Mouse (Mus musculus) lung, embryonic 15.5 days (tissue): ENCODE results near the gene Tarbp2. TPM values are rescaled to one million over a fixed set of nuclear protein-coding genes. Genes with fewer than 3 reads are reported as not detected.

Experiments used
- ATAC-seq: fragments of 200-750 bp; cut with Nextera tagmentation; 2 replicates; pipeline ENCODE4 v1.8.0; 2017; ENCODE audit warnings: moderate number of reproducible peaks, borderline replicate concordance; ENCODE audit not compliant: low FRiP score, low TSS enrichment; ENCODE audit errors: extremely low read depth
- H3K27ac ChIP-seq: fragments of 300-500 bp; sonication (generic); 2 replicates; pipeline ENCODE4 v1.5.1; 2015; ENCODE audit warnings: moderate library complexity, mild to moderate bottlenecking, inconsistent platforms
- H3K27me3 ChIP-seq: fragments of 300-500 bp; sonication (generic); 2 replicates; pipeline ENCODE4 v1.6.1; 2015; ENCODE audit warnings: inconsistent platforms
- H3K36me3 ChIP-seq: fragments of 300-500 bp; sonication (generic); 2 replicates; pipeline ENCODE4 v1.6.1; 2015; ENCODE audit warnings: inconsistent platforms
- H3K4me1 ChIP-seq: fragments of 300-500 bp; sonication (generic); 2 replicates; pipeline ENCODE4 v1.6.1; 2015; ENCODE audit warnings: inconsistent platforms
- H3K4me2 ChIP-seq: fragments of 300-500 bp; sonication (generic); 2 replicates; pipeline ENCODE4 v1.6.1; 2015; ENCODE audit warnings: inconsistent platforms, mild to moderate bottlenecking, moderate library complexity
- H3K4me3 ChIP-seq: fragments of 300-500 bp; sonication (generic); 2 replicates; pipeline ENCODE4 v1.5.1; 2015; ENCODE audit warnings: mild to moderate bottlenecking, inconsistent platforms
- H3K9ac ChIP-seq: fragments of 300-500 bp; sonication (generic); 2 replicates; pipeline ENCODE4 v1.6.1; 2015; ENCODE audit warnings: inconsistent platforms
- H3K9me3 ChIP-seq: fragments of 300-500 bp; sonication (generic); 2 replicates; pipeline ENCODE4 v1.6.1; 2016; ENCODE audit warnings: inconsistent platforms
- WGBS: fragments of 180-500 bp; shearing (Covaris S2); methylation state at CpG from one replicate; pipeline ENCODE4 v1.1.7; 2015; 5-methylcytosine and 5-hydroxymethylcytosine counted together
- polyA plus RNA-seq: library from polyadenylated mRNA; unstranded; fragments of >200 nt; fragmentation: Nextera tagmentation; extraction: Ambion mirVana; gene quantifications from 2 replicates; pipeline ENCODE4 v1.2.1, GENCODE M21; 2015

Tarbp2 gene
- polyA plus RNA-seq, 1 experiment from 2014 or later, result 80.7 TPM

GRCm38 (mm10) chr15:102498322-102498721 is 19.7 kb upstream of the Tarbp2 start:
- WGBS, result 80% methylated on average over 3 of the region's 3 CpGs

GRCm38 (mm10) chr15:102499370-102499769 is 18.6 kb upstream of the Tarbp2 start:
- Histone ChIP-seq H3K9ac (no peak overlapping the region), H3K27me3 (no peaks in the 10 kb centered on the region), H3K9me3 (no peaks in the 10 kb centered on the region), H3K4me3 (no peak overlapping the region), H3K27ac (no peak overlapping the region), H3K4me1 (no peaks in the 10 kb centered on the region), H3K36me3 (peaks cover 96% of the 10 kb centered on the region), H3K4me2 (no peak overlapping the region)
- ATAC-seq, result no peak
- whole genome bisulfite sequencing, result 59% methylated on average over 3 of the region's 3 CpGs

More at GRCm38 (mm10) chr15:102498322-102498721, 19.7 kb upstream of the Tarbp2 start:
- Histone ChIP-seq H3K36me3 (peaks cover 96% of the 10 kb centered on the region), H3K9ac (no peak overlapping the region), H3K4me3 (no peak overlapping the region), H3K27me3 (no peaks in the 10 kb centered on the region), H3K27ac (no peak overlapping the region), H3K9me3 (no peaks in the 10 kb centered on the region), H3K4me2 (no peak overlapping the region), H3K4me1 (no peaks in the 10 kb centered on the region)
- ATAC-seq, result no peak

- 79% methylated on average over 6 of the region's 6 CpGs for WGBS
- Histone ChIP-seq H3K4me1 (0 out of 2 replicates have a peak, but pooled peaks cover under 1% of the 10 kb centered on the region), H3K27ac (no peak overlapping the region), H3K4me2 (no peak overlapping the region), H3K9me3 (no peaks in the 10 kb centered on the region), H3K27me3 (no peaks in the 10 kb centered on the region), H3K4me3 (no peak overlapping the region), H3K9ac (no peak overlapping the region), H3K36me3 (peaks cover 95% of the 10 kb centered on the region)
- no peak for ATAC-seq
Measured at GRCm38 (mm10) chr15:102499851-102500250, 18.1 kb upstream of the Tarbp2 start.

- Histone ChIP-seq H3K36me3 (peaks cover 91% of the 10 kb centered on the region), H3K4me2 (no peak overlapping the region), H3K4me1 (peaks cover 6% of the 10 kb centered on the region; the same call in 1 of the 2 replicates), H3K4me3 (no peak overlapping the region), H3K27me3 (no peaks in the 10 kb centered on the region), H3K9ac (no peak overlapping the region), H3K9me3 (no peaks in the 10 kb centered on the region), H3K27ac (no peak overlapping the region)
- ATAC-seq, result no peak
- WGBS, result 78% methylated on average over 5 of the region's 5 CpGs
Measured at GRCm38 (mm10) chr15:102500479-102500878, 17.5 kb upstream of the Tarbp2 start.

- Histone ChIP-seq H3K4me1 (peaks cover 10% of the 10 kb centered on the region; the same call in 1 of the 2 replicates), H3K36me3 (peaks cover 84% of the 10 kb centered on the region), H3K4me3 (no peak overlapping the region), H3K27me3 (no peaks in the 10 kb centered on the region), H3K4me2 (no peak overlapping the region), H3K27ac (no peak overlapping the region), H3K9ac (no peak overlapping the region), H3K9me3 (no peaks in the 10 kb centered on the region)
- 78% methylated on average over 19 of the region's 19 CpGs for WGBS
- ATAC-seq, result 0 out of 2 replicates have a peak, but pooled peaks have one; percentile 17
Measured at GRCm38 (mm10) chr15:102501084-102501814, 16.7 kb upstream of the Tarbp2 start.

- H3K9ac ChIP-seq, result no peak overlapping the region
- peaks cover 75% of the 10 kb centered on the region for H3K36me3 ChIP-seq
- H3K4me2 ChIP-seq, result no peak overlapping the region
- no peaks in the 10 kb centered on the region for H3K27me3 ChIP-seq
- no peak for ATAC-seq
- H3K9me3 ChIP-seq, result no peaks in the 10 kb centered on the region
- no peak overlapping the region for H3K27ac ChIP-seq
- peaks cover 10% of the 10 kb centered on the region; the same call in 1 of the 2 replicates for H3K4me1 ChIP-seq
- WGBS, result 70% methylated on average over 9 of the region's 9 CpGs
- H3K4me3 ChIP-seq, result no peak overlapping the region
Measured at GRCm38 (mm10) chr15:102502254-102502840, 15.6 kb upstream of the Tarbp2 start.

GRCm38 (mm10) chr15:102503447-102503846 is 14.5 kb upstream of the Tarbp2 start, which contains the start of gene Gm10337:
TSS of gene Gm10337 (plus strand) at chr15:102503722.
- Histone ChIP-seq H3K36me3 (peaks cover 64% of the 10 kb centered on the region), H3K4me2 (no peak within 1 kb of the TSS), H3K4me3 (no peak within 1 kb of the TSS), H3K9me3 (no peaks in the 10 kb centered on the region), H3K27ac (no peak within 1 kb of the TSS), H3K4me1 (peaks cover 10% of the 10 kb centered on the region; the same call in 1 of the 2 replicates), H3K9ac (no peak within 1 kb of the TSS), H3K27me3 (no peaks in the 10 kb centered on the region)
- ATAC-seq, result no peak
- WGBS, result 84% methylated on average over 1 of the region's 1 CpGs

- Histone ChIP-seq H3K27ac (no peak overlapping the region), H3K9me3 (no peaks in the 10 kb centered on the region), H3K9ac (no peak overlapping the region), H3K4me1 (peaks cover 10% of the 10 kb centered on the region; the same call in 1 of the 2 replicates), H3K4me2 (no peak overlapping the region), H3K27me3 (no peaks in the 10 kb centered on the region), H3K4me3 (no peak overlapping the region), H3K36me3 (peaks cover 59% of the 10 kb centered on the region)
- 86% methylated on average over 9 of the region's 9 CpGs for WGBS
- no peak for ATAC-seq
Measured at GRCm38 (mm10) chr15:102503924-102504782, 13.8 kb upstream of the Tarbp2 start.

- H3K9me3 ChIP-seq, result no peaks in the 10 kb centered on the region
- peaks cover 14% of the 10 kb centered on the region; the same call in 1 of the 2 replicates for H3K4me1 ChIP-seq
- no peak for ATAC-seq
- H3K4me2 ChIP-seq, result no peak overlapping the region
- H3K9ac ChIP-seq, result no peak overlapping the region
- WGBS, result 60% methylated on average over 12 of the region's 12 CpGs
- peaks cover 48% of the 10 kb centered on the region for H3K36me3 ChIP-seq
- no peaks in the 10 kb centered on the region for H3K27me3 ChIP-seq
- H3K4me3 ChIP-seq, result no peak overlapping the region
- no peak overlapping the region for H3K27ac ChIP-seq
Measured at GRCm38 (mm10) chr15:102505073-102505769, 12.8 kb upstream of the Tarbp2 start.

GRCm38 (mm10) chr15:102505770-102506463 is 12.1 kb upstream of the Tarbp2 start:
- no peaks in the 10 kb centered on the region for H3K27me3 ChIP-seq
- H3K4me2 ChIP-seq, result no peak overlapping the region
- ATAC-seq, result no peak
- H3K9ac ChIP-seq, result no peak overlapping the region
- no peak overlapping the region for H3K4me3 ChIP-seq
- peaks cover 17% of the 10 kb centered on the region for H3K4me1 ChIP-seq
- H3K9me3 ChIP-seq, result no peaks in the 10 kb centered on the region
- 0 out of 2 replicates have a peak overlapping the region, but pooled peaks have one; percentile 2 for H3K27ac ChIP-seq
- peaks cover 41% of the 10 kb centered on the region for H3K36me3 ChIP-seq
- WGBS, result 61% methylated on average over 9 of the region's 9 CpGs

- no peak for ATAC-seq
- Histone ChIP-seq H3K4me1 (peaks cover 23% of the 10 kb centered on the region), H3K9ac (no peak overlapping the region), H3K9me3 (no peaks in the 10 kb centered on the region), H3K27ac (0 out of 2 replicates have a peak overlapping the region, but pooled peaks have one; percentile 2), H3K36me3 (peaks cover 36% of the 10 kb centered on the region), H3K27me3 (no peaks in the 10 kb centered on the region), H3K4me3 (no peak overlapping the region), H3K4me2 (no peak overlapping the region)
- 11% methylated on average over 2 of the region's 2 CpGs for WGBS
Measured at GRCm38 (mm10) chr15:102506464-102506830, 11.5 kb upstream of the Tarbp2 start.
